Mouse (Mus musculus): Measurements from ENCODE around the gene Jaml.
A peak's percentile ranks its signal among the peaks of the same experiment; 100 is the strongest.
"Not testable (repeated sequence)": the region's sequence is repeated elsewhere in the genome, so short reads cannot be mapped to it uniquely, and the experiment has no call there.

The Jaml gene

DNA sequence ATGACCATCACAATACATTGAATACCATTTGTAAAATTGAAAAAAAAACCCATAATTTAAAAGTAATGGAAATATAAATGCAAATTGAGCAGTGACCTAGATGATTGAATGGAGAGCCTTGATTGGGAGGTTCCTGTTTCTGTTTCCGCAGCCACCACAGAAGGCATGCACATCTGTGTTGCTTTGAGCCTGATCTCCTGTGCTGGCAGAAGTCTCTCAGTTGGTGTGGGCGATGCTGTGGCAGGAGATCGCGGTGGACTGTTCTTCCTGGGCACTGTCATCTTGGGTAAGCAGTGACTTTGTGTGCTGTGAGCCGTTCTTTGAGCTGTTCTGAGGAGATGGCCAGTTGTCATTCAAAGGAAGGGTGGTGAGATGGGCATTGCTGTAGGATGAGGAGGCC, at the start of gene Jaml:
Gene Jaml, plus strand, starts transcription at position 173 of the 400 bp plus-strand sequence.
- DNase-seq, result no peak

DNA sequence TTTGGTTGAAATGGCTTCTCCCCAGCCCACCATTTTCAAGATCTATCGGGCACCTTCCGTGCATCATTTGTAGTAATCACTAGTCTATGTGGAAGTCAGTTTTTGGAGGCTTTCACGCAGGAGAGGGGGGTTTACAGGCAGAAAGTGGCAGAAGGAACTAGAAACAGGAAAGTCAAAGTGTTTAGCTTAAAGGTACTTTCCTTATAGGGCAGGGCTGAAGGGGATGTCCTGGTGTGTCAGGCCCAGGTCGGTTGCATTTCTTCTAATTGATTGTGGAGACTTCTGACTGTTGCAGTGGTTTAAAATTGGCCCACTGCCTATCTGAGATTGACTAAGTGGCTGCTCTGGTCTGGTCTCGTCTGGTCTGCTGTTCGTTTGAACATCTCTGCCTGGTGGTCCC, 48.6 kb upstream of the Jaml start:
- DNase-seq, result no peak

DNA sequence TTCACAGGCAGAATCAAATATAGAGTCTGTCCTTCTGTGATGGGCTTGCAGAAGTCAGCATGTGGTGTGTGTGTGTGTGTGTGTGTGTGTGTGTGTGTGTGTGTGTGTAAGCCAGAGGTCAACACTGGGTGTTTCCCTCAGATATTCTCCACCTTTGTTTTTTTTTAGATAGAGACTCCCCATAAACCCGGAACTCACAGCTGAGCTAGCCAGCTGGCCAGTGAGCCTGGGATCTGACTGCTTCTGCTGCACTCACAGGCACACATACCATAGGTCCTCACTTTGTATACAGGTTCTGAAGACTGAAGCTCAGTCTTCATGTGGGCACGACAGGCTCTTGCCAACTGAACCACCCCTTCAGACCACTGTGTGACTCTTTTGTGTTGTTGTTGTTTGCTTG, 46.7 kb upstream of the Jaml start:
- DNase-seq, result no peak

DNA sequence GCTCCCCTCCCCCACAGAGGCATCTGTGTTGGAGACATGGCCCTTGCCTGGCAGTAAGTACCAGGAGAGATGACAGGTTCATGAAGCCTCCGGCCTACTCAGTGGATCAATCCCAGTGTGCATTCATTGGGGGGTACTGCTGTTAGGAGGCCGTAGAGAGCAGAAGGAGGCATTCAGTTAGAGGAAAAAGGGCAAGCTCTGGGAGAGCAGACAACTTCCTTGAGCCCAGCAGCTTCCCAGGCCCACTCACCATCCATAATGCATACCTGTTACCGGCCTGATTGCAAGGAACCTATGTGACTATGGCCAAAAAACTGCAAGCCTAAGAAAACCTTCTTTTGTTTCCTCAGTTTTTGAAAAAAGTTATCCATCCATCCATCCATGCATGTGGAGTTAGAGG, 44.5 kb upstream of the Jaml start:
- DNase-seq, result no peak

DNA sequence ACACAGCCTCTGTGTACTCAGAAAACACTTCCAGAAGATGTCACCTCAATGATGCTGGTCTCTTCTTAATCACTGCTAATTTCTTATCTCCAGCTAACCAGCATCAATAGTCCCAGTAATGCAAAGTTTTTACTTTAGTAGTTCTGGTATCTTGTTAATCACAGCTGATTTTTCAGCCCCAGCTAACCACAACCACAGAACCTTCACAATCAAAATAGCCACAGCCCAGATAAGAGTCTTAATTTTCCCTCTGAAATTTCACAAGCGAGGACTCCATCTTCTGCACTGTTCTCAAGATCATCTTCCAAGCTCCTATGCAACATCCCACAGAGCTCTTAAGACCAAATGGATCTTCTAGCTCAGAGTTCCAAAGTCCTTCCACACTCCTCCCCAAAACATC, 41.2 kb upstream of the Jaml start:
- DNase-seq, result not testable (repeated sequence)

DNA sequence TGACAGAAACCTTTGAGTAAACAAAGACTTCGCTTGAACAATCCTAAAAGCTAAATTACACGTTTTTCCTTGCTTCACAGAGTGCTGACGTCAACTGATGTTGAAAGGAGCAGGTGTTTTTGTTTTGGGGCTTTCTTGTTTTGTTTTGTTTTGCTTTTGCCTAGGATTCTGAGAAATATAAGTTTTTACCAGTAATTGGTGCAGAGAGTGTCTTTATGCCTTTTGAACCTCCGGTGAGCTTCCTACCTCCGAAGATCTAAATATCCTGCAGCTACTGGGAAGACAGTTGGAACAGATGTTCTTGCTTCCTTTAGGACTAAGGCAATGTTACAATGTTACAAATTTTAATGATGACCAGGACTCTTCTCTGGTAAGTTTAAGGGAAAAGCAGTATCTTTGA, 39.5 kb upstream of the Jaml start, which contains the start of gene Mpzl2:
Gene Mpzl2, plus strand, starts transcription at position 301 of the 400 bp plus-strand sequence.
- DNase-seq, result no peak

GRCm38 (mm10) chr9:45040066-45040845, 38.7 kb upstream of the Jaml start:
- no peak for DNase-seq

DNA sequence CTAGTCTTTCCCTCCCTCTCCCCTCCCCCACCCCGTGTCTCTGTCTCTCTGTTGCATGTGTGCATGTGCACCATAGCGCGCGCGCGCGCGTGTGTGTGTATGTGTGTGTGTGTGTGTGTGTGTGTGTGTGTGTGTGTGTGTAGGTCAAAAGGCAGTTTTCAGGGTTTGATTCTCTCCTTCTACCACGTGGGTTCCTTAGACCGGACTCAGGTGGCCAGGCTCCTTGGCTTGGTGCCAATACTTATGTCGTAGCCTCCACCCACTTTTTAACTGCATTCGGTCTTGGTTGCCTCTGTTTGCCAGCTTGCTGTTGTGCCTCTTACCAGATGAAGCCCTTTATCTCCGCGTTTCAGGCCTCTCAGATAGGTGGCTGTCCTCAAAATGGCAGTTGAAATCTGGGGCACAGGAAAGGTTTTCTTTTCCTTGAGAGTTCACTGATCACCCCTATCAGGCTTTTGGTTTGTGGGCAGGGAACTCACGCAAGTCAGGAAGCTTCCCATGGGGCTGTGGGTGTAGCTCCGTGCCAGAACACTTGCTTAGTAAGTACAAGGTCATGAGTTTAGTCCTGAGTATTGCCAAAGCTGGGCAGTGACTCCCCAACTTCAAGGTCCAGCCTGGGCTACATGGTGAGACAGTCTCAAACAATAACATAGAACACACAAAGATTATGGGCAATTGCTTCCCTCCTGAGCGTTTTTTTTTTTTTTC, 37.7 kb upstream of the Jaml start:
- no peak for DNase-seq

- no peak for DNase-seq
Observed at GRCm38 (mm10) chr9:45042056-45042720, 36.8 kb upstream of the Jaml start.

DNA sequence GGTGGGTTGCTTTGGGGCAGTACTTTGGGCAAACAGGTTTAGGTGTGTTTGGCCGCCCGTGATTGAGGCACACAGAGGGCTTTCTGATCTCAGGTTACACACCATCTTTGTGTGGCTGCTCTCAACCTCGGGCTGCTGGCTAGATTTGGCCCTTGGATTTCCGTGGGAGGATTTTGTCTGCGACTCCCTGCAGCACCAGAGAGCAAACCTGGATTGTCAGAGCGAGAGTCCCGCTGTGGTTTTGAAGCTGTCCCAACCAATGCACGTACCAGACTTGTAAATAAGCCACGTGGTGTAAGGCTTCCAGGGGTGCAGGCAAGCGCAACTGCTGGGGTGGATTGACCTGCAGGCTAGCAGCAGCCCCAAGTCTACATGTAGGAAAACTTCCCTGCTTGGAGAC, 36.0 kb upstream of the Jaml start:
- DNase-seq, result no peak

DNA sequence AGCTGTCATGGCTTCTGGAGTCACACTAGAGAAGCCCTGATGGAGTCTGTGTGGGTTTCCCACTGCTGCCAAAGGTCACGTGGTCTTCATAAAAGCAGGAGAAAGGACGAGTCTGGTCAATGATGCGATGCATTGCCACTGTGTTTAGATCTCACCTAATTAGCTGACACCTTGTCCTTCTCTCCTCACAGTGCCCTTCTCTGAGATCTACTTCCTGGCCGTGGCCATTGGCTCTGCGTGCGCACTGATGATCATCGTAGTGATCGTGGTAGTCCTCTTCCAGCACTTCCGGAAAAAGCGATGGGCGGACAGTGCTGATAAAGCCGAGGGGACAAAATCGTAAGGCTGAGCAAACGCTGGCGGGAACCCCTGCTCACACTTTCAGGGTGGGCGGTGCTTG, 32.0 kb upstream of the Jaml start:
- DNase-seq, result no peak

DNA sequence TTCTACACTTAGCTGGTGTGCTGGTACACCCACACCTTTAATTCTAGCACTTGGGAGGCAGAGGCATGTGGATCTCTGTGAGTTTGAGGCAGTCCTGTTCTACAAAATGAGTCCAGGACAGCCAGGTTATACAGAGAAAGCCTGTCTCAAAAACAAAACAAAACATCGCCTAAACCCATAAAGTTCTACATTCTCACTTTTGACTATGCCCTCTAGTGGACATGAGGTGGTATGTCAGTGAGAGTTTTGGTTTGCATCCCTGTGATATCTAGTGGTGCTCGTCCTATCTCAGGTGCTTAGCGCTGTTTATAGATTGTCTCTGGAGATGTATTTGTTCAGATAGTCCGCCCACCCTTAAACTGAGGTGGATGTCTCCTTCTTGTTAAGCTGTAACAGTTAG, 30.5 kb upstream of the Jaml start:
- no peak for DNase-seq

- no peak for DNase-seq
Observed at GRCm38 (mm10) chr9:45049731-45050130, 29.3 kb upstream of the Jaml start.

DNA sequence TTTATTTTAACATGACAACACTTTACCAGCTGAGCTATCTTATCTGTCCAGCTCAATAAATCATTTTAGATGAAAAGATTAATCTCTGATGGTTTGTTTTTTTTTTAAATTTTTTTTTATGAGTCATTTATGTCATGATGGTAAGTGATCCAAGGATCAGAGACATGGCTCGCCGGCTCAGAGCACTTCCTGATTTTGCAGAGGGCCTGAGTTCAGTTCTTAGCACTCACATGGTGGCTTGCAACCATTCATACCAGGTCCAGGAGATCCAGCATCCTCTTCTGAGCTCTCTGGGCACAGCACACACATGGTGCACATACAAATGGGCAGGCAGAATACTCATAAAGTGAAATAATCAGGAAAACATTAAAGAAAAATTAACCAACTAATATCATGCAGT, 28.7 kb upstream of the Jaml start:
- no peak for DNase-seq

- DNase-seq, result peak; percentile 88
Observed at GRCm38 (mm10) chr9:45055082-45055713, 23.8 kb upstream of the Jaml start, which contains the start of gene Mpzl3. TSS of gene Mpzl3 (plus strand) at chr9:45055186.

GRCm38 (mm10) chr9:45058304-45058940, 20.6 kb upstream of the Jaml start:
- no peak for DNase-seq

DNA sequence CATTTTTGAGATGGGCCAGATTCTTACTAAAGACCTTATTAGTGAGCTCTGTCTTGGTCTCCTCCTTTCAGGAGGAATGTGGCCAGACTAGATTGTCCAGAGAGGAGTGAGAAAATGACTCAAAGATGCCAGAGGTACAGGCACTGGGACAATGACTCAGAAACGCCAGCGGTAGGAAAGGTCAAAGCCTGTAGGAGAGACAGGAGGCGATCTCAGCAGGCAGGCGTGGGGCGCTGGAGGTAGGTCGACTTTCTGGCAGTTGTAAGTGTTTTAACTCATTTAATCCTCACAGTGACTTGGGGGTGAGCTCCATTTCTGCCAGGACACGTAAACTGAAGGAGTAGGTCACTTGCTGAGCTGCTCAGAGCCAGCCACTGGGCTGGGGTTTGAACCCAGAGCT, 18.8 kb upstream of the Jaml start:
- DNase-seq, result no peak

GRCm38 (mm10) chr9:45062677-45063076, 16.3 kb upstream of the Jaml start:
- no peak for DNase-seq

- DNase-seq, result no peak
Observed at GRCm38 (mm10) chr9:45064421-45064820, 14.6 kb upstream of the Jaml start.

- DNase-seq, result no peak
Observed at GRCm38 (mm10) chr9:45066735-45067134, 12.2 kb upstream of the Jaml start.

- DNase-seq, result no peak
Observed at GRCm38 (mm10) chr9:45071800-45072199, 7.2 kb upstream of the Jaml start.

GRCm38 (mm10) chr9:45077859-45078258, 1.1 kb upstream of the Jaml start:
- DNase-seq, result no peak

GRCm38 (mm10) chr9:45083132-45083531, 4.1 kb downstream of the Jaml start:
- DNase-seq, result no peak

Data from cerebellum, adult 11 months (tissue).